Mouse (Mus musculus): ENCODE results near the gene Olfr1392.
"Not testable (repeated sequence)": the region's sequence is repeated elsewhere in the genome, so short reads cannot be mapped to it uniquely, and the experiment has no call there.

Olfr1392 gene

DNA sequence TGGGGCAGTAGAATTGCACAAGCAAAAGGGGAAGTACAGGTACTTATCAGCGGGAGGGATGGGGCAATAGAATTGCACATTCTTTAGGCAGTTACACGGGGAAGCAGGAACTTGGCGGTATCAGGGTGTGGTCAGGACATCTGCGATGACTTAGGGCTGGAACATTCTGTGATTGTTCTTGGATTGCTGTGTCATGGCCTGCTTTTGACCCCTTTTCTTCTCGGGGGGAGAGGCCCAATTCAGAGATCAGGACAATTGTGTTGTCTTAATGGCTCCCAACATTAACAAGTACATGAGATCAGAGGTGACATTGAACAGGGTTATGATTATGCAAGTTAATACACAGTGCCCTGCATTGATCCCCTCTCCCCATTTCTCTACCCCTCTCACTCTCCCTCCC lies 23.5 kb downstream of the Olfr1392 start:
- not testable (repeated sequence) for DNase-seq (ENCODE audit: low read depth, low spot score)

DNA sequence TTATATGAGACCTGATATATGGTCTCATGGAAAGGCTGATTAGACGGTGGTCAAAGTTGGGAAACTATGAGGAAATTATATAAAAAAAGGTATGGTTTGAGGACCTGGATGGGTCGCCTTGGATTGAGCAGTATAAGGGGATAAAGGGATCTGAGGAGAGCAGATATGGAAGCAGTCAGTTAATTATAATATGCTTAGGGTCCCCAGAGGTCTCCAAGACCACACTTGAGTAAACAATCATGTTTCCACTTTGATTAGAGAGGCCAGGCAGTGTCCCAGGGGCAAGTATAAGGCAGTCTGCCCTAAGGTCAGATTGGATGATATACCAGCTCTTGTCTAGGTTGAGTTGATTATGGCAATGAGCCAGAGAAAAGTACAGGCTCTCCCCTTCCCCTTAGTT lies 37.4 kb downstream of the Olfr1392 start, which contains the start of gene Olfr1391:
Gene Olfr1391 (plus strand): TSS at position 301 of the 400 bp plus-strand sequence.
- DNase-seq (ENCODE audit: low read depth, low spot score), result no peak

DNA sequence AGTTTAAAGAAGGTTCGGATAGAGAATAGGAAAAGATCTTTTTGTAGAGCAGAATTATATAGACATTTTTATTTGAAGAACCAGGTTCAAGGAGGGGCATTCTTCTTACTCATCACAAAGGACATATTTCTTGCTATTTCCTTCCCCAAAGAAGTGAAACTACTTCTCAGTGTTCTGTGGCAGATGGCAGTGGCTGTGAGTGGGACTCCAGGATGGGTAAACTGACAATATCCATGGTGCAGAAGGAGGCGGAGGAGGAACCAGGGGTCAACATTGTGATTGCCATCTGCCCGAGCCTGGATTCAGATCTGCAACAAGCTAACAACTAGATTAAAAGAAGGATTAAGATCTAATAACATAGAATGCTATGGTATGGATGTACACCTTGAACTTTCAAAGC lies 41.6 kb downstream of the Olfr1392 start:
- DNase-seq (ENCODE audit: low read depth, low spot score), result no peak

DNA sequence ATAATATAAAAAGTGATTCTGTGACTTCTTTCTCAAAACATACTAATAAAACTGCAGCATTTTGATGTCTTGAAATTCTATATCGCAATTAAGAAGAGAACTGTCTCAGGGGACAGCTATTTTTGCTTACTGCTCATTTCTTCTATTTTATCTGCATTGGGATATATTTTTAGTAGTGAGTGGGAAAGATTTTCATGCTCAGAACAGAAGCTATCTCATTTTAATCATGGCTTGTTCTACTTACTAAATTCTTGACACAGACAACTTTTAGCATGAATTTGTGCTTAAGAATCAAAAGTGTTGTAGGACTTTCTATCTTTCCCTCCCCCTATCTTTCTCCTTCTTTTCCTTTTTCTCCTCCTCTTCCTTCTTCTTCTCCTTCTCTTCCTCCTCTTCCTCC lies 44.6 kb downstream of the Olfr1392 start:
- no peak for DNase-seq (ENCODE audit: low read depth, low spot score)

DNA sequence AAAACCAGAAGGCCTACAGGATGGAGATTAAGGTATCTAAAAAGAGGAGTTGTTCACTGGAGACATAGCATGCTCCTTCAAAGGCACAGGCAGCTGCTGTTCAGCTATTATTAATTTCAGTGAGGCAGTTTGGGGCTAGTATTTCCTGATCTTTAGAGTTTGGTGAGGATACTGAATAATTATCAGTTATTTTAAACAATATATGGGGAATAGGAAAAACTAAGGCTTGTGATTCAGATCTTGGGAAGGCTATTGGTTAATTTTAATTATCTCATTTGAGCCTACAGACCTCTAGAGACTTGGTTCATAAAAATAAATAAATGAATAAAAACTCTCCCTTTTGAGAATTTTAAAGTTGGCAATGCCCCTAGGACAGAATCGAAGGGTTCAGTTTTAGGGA lies 49.8 kb downstream of the Olfr1392 start, which contains the start of gene Olfr1390:
Gene Olfr1390 (plus strand): TSS at position 301 of the 400 bp plus-strand sequence.
- no peak for DNase-seq (ENCODE audit: low read depth, low spot score)

DNA sequence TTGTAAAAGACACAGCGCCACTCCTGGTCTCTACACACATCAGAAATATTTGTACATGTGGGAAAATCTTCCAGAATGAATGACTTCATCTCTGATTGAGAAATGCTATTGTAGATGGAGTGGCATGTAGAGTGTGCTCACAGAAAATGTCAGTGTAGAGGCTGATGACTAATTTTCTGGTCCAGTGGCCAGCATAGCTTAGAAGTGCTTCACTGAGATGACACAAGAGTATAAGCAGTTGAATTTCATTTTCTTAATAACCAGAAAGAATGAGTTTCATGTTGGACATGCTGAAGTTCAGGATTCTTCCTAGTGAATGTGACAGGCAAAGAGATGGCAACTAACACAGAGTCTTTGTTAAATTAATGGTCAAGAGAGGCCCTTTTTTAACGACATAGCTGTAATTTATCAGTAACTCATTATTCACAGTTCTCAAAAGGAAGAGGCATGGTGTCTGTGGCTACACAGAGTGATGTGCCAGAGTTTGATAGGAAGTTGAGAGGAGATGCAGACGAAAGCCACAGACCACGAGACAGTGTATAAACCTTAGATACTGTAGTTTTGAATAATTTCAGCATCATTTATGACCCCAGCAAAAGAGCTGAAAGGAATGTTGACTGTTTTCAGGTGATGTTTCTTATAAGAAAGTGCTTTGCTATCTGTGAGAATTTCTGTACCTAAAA lies 52.2 kb downstream of the Olfr1392 start:
- no peak for DNase-seq (ENCODE audit: low read depth, low spot score)
